Mouse (Mus musculus): ENCODE measurements around the gene B4galt1.

Gene B4galt1

DNA sequence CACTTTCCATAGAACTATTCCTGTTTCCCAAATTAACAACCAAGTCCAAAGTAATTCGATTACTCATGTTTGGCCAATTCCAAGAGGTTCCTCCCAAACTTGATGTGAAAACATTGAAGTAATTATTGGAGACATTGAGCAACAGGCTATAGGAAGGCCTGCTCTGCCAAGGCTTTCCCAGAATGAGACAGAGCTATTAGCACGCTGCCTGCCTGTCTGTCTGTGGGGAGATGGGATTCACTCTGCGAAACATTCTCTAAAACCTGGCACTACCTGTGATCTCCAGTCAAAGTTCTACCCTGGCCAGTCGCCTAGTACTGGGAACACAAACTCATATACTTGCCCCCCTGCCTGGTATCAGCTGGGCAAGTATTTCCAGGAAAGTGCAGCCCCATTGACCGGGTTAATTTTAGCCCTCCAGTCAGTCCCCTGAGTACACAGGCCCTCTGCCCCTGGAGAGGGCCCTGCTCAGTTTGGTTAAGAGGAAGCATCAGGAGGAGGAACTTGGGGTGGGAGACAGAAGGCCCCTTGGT is 1.5 kb downstream of the B4galt1 start:
- CTCF ChIA-PET = no interaction called here

DNA sequence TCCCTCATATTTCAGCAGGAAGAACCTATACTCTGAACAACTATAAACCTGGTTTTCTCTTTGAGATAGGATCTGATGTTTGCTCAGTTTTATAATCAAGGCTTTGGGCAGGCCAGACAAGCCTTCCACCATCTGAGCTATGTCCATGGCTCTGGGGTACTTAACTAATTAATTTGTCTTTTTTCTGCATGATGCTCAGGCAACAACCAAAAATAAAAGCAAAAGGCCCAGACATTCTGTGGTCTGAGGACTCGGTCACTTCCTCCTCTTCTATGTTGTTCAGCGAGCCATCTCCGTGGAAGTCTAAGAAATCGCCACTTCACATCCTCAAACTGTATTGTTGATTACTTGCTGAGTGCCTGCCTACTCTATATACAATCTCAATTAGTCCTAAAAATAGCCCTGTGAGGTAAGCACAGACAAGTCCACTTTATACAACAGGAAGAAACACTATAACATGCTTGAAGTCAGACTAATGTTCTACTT is 2.0 kb downstream of the B4galt1 start:
- ChIA-PET CTCF (no interaction called here), POLR2A (interaction anchor here in 3 of 4 experiments (0.7 to 2.2 kb wide), 10 partner anchors 12 to 412 kb away, joined by 3 to 6 read pairs (median 3); no protein-coding TSS in a partner anchor)

More for the DNA sequence above, 1.5 kb downstream of the B4galt1 start:
- POLR2A ChIA-PET = interaction anchor here in 3 of 4 experiments (0.7 to 2.2 kb wide), 13 partner anchors 13 to 411 kb away, joined by 3 to 6 read pairs (median 3); partner anchors contain the start of genes Bag1 (in 1 of the 3) and Chmp5 (in 1 of the 3)

DNA sequence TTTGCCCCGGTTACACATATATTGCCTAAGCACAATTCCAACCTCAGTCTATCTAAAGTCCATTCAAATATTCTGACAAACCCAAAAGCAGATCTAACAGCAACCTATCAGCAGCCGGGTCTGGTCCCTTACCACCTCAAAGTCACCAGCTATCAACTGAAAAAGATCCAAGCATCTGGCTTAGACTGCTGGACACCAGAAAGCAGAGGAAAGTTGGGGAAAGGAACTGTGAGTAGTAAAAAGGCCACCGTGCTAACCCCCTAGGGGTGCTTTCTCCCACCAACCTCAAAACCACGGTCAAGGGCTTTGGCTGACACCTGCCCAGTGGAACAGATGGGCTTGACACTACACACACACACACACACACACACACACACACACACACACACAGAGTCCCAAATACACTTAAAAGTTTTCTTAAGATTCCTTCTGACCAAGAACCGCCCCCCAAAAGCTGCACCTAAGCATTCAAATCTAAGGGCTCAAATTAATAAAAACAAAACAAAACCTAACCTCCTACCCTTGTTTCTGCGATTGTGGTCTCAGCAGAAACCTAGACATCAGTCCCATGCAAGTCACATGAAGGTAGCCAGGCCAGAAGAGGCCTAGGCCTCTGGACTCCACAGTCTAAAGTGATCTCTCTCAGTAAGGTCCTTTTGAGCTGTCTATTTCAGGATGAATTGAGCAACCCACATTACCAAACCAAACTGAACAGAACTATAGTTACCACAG is 2.6 kb downstream of the B4galt1 start:
- ChIA-PET POLR2A (interaction anchor here in 3 of 4 experiments (0.7 to 2.2 kb wide), 10 partner anchors 22 to 412 kb away, joined by 3 to 6 read pairs (median 3); no protein-coding TSS in a partner anchor), CTCF (interaction anchor here in 1 of 4 experiments (0.6 kb wide), 1 partner anchor 59 kb away, joined by 4 read pairs; no protein-coding TSS in a partner anchor)

DNA sequence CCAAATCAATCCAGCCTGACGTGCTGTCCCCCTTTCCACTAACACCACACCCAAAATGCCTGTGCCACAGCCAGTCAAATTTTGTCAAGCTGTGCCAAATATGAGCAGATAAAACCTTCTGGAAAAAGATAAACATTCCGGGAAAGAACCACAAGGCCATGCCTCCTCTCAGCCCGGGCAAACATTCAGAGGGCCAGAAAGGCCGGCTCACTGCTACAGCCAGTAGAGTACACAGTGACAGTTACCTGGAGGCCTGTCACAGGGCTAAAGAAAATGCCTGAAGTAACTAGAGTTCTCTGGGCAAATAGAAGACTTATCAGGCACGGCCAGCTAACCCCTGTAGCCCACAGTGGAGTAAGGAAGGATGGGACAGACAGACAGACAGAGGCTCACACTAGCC is 3.2 kb downstream of the B4galt1 start:
- ChIA-PET POLR2A (interaction anchor here in 1 of 4 experiments (0.7 kb wide), 1 partner anchor 46 kb away, joined by 3 read pairs; no protein-coding TSS in a partner anchor), CTCF (no interaction called here)

DNA sequence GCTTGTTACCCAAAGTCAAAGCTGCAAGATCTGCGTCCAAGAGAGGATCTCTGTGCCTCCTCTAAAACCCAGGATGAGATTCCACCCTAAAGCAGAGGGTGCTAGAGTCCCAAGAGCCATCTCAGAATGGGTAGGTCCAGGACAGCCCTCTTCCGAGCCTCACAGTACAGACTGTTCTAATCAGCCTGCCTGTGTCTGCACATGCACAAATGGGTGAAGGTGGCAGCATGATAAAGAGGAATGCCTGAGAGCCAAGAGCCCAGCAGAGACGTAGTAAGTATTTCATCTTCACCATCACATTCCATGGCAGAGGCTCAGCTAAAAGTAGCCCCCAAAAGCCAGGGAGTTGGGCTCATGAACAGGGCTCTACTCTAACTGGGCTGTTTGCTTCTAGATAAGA is 4.3 kb downstream of the B4galt1 start:
- POLR2A ChIA-PET = interaction anchor here in 2 of 4 experiments (1.2 to 1.4 kb wide), 2 partner anchors 12 to 26 kb away, joined by 3 to 4 read pairs; no protein-coding TSS in a partner anchor
- CTCF ChIA-PET = no interaction called here

DNA sequence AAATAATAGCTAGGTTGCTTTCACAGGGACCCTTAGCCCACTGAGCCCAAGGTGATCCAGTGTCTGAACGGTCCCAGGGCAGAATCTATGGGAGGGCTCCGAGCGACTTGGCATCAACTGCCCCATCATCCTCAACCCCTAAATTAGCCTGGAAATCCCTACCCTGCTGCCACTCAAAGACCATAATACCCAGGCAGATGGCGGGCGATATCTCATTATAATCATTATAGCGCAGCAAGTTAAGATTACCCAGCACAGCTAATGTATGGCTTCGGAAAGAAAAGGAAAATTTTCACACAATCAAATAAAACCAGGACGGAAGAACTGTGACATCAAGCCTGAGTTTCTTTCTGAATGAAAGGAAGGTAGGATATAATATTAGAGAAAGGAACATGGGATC is 5.6 kb downstream of the B4galt1 start:
- ChIA-PET CTCF (no interaction called here), POLR2A (interaction anchor here in 1 of 4 experiments (0.8 to 1.1 kb wide), 2 partner anchors 14 to 92 kb away, joined by 3 read pairs; no protein-coding TSS in a partner anchor)

DNA sequence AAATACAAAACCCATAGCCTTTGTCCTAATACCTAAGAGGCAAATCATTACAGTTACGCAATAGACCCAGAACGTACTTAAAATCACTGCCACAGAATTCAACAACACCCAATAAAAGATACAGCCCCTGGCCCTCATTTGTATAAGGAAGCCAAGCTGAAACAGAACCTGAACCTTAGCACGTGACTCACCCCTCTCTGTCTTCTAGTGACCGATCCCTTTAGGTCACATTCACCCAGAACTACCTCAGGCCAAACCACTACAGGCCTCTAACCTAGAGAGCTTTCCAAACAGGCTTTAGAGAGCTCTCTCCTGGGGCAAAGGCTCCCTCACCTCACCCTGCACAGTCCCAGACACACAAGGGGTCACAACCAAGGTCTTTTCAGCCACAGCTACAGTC is 6.6 kb downstream of the B4galt1 start:
- ChIA-PET CTCF (no interaction called here), POLR2A (interaction anchor here in 3 of 4 experiments (0.6 to 1.5 kb wide), 7 partner anchors 9 to 428 kb away, joined by 3 to 7 read pairs (median 3); partner anchors contain the start of gene Ubap2 (in 1 of the 3))

DNA sequence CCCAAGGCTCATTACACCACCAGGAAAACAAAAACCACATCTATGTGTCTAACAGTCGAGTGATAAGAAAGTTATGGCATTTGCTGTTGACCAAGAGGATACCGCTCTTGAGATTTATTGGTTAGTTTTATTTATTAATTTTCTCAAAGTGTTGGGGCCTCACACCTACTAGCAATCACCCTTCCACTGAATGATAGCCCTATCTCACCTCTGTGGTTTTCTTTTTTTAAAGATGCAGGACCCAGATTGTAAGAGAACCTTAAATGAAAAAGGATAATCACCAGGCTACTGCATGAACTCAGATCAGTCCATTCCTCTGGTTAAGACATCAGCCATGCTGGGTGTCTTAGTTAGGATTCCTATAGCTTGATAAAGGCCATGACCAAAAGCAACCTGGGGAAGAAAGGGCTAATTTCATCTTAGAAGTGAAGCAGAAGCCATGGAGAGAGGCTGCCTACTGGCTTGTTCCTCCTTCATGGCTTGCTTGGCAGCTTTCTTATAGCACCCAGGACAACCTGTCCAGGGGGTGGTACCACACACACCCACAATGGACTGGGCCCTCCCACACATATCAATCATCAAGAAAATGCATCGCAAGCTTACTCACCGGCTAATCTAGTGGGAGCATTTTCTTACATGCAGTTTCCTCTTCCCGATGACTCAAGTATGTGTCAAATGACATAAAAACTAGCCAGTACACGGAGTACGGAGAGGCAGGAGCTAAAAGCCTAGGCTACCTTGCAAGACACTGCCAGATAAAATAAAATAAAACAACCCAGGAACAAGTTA is 7.5 kb downstream of the B4galt1 start:
- CTCF ChIA-PET = no interaction called here

DNA sequence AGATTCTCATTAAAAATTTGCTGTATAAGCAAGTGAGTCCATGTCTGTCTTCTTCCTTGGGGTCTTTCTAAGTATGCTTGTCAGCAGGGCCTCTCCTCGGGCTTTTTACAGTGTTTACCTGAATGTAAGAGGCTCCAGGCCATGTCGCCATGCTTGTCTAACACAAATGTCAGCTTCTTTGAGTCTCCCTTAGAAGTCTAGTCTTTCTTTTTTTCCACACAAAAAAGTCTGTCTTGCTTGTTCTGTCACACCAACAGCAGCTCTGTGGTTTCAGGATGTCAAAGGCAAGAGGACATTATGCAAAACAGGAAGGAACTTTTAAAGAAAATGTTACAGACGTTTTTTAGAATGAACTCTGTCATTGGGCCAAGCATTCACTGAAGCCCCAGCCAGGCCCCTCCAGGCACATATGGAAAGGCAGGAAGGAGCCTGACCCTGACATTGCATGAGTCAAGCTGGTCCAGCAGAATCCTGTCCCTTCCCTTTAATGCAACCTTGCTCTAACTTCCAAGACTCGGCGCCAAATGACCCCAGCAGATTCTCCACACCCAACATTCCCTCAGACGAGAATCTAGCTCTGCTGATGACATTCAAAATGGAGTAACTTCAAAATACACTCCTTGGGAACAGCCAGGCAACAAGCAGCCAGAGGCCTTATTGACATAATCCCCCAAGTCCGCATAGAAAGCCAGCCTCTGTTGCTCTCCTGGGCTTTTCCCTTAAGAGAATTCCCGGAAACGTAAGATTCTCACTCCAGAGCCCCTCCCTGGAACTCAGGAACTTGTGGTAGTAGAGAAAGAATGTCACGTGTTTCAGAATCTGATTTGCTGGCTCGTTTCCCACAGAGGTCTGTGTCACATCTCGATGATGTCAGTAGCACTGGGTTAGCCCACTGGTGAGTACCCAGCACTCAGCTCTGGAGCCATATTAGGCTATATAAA is 8.7 kb downstream of the B4galt1 start:
- CTCF ChIA-PET = no interaction called here

More for the DNA sequence above, 7.5 kb downstream of the B4galt1 start:
- POLR2A ChIA-PET = interaction anchor here in 3 of 4 experiments (0.5 to 2.3 kb wide), 10 partner anchors 8 to 429 kb away, joined by 3 to 16 read pairs (median 4); partner anchors contain the start of genes B4galt1 (in 1 of the 3), Bag1 (in 1 of the 3), Chmp5 (in 1 of the 3) and Ubap2 (in 1 of the 3)

DNA sequence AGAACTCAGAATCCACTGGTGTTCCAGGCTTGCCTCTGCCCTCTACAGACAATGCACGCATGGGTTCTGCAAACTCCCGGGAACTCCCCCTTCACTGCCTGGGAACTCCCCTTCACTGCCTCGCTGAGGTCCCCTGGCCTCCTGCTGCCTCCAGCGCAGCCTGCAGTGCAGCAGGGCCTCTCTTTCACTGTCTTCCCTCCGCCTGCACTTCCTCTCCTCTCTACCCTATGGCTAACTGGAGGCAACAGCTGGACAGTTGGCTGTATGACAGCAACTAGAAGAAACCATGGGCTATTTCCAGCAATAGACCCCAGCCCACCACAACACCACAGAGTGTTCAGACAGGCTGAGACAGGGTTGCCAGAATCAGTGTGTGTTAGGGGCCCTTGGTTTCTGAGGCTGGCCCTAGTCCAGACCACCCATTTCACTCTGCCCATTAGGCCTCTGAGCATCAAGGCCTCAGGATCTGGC is 9.5 kb downstream of the B4galt1 start:
- ChIA-PET CTCF (no interaction called here), POLR2A (interaction anchor here in 2 of 4 experiments (0.8 to 2.5 kb wide), 11 partner anchors 9 to 104 kb away, joined by 3 to 22 read pairs (median 3); partner anchors contain the start of genes B4galt1 (in 2 of the 2), Bag1 (in 1 of the 2) and Chmp5 (in 1 of the 2))

More for the DNA sequence above, 8.7 kb downstream of the B4galt1 start:
- POLR2A ChIA-PET = interaction anchor here in 3 of 4 experiments (0.6 to 2.5 kb wide), 9 partner anchors 9 to 103 kb away, joined by 3 to 22 read pairs (median 4); partner anchors contain the start of genes B4galt1 (in 3 of the 3), Bag1 (in 1 of the 3) and Chmp5 (in 1 of the 3)

DNA sequence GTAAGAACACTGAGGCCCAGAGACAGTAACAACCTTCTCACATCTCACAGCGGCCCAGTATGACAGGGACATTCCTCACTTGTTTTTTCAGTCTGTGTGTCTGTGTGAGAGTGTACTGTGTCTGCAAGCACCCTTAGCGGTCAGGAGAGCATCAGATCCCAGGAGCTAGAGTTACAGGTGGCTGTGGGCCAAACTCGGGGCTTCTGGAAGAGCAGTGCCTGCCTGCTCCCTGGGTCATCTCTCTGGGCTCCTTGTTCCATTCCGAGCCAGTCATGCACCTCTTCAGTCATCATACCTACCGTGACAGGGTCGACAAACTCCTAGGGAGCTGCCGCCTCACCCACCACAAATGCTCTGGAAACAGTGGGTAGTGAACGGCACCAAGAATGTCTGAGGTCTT is 10.1 kb downstream of the B4galt1 start:
- POLR2A ChIA-PET = interaction anchor here in 2 of 4 experiments (0.8 to 2.5 kb wide), 8 partner anchors 10 to 69 kb away, joined by 3 to 22 read pairs (median 3); partner anchors contain the start of gene B4galt1 (in 2 of the 2)
- CTCF ChIA-PET = no interaction called here

DNA sequence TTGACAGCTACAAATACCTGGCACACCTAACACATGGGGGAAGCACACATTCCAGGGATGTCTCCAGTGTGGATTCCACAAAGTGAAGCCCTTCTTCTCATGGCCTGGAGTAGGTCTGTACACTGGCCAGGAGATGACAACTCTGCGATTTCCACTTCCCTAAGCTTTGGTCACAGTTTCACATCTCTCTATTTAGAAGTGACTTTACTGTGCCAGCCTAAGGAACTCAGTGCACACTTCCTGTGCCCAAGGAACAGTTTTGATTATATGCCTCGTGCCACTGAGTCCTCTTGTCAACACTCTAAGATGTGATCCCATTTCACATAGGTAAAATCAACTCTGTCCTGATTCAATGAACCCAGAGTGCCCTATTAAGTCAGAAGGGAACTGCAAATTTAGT is 13.4 kb downstream of the B4galt1 start:
- ChIA-PET CTCF (interaction anchor here in 1 of 4 experiments (0.5 kb wide), 1 partner anchor 59 kb away, joined by 3 read pairs; no protein-coding TSS in a partner anchor), POLR2A (interaction anchor here in 2 of 4 experiments (1.3 to 3.4 kb wide), 4 partner anchors 11 to 34 kb away, joined by 3 to 16 read pairs (median 6); partner anchors contain the start of gene B4galt1 (in 1 of the 2))

DNA sequence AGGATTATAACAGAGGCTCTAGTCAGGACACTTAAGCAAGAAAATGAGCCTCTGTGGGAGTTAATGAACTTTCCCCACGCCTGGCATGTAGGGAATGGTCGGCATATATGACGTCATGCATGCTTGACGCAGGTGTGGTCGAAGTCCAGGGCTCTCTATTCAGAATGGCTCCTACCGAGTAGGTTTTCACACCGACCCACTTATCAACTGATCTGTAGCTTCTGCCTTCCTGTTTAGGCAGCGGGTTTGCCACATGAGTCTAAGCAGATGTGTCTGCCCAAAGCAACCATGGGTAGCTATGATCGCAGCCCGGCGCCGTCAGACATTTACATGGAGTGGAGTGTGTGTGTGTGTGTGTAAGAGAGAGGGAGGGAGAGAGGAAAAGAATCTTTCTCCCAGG is 14.6 kb downstream of the B4galt1 start:
- CTCF ChIA-PET = interaction anchor here in 1 of 4 experiments (0.6 kb wide), 1 partner anchor 12 kb away, joined by 3 read pairs; no protein-coding TSS in a partner anchor
- POLR2A ChIA-PET = interaction anchor here in 3 of 4 experiments (0.7 to 3.4 kb wide), 18 partner anchors 8 to 229 kb away, joined by 3 to 16 read pairs (median 3); partner anchors contain the start of gene B4galt1 (in 3 of the 3)

DNA sequence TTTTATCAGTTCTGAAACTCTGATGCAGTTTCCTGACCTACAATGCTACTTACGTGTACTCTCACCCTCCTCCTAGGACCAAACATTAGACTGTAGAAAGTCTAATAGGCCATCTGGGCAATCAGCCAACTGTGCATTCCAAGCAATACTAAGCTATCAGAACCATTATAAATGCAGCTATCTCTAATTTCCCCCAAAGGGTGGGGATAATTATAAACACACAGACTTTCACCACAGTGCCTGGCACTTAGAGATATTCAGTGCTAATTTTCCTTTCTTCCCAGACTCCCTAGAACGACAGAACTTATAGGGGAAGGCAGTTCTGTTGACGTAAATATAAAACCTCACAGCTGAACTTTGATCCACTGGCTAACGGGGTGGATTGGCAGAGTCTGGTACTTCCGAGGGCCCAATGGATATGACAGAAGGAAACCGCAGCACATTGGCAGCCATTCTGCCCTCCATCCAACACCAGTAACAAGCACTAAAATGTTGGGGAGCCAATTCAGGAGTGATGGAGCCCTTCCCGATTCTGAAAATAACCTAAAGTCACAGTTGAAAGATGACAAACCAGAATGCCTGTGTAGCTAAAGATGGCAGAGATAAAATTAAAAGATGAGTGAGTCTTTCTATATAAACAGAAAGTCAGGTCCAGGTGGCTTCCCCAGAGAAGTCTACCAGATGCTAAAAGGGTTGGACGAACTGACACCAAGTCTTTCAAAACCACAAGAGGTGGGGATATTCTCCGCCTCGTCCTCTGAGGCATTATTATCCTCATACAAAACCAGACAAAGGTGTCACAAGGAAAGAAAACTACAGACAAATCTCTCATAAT is 16.1 kb downstream of the B4galt1 start:
- POLR2A ChIA-PET = interaction anchor here in 3 of 4 experiments (0.6 to 3.5 kb wide), 11 partner anchors 9 to 71 kb away, joined by 3 to 20 read pairs (median 4); partner anchors contain the start of gene B4galt1 (in 2 of the 3)

DNA sequence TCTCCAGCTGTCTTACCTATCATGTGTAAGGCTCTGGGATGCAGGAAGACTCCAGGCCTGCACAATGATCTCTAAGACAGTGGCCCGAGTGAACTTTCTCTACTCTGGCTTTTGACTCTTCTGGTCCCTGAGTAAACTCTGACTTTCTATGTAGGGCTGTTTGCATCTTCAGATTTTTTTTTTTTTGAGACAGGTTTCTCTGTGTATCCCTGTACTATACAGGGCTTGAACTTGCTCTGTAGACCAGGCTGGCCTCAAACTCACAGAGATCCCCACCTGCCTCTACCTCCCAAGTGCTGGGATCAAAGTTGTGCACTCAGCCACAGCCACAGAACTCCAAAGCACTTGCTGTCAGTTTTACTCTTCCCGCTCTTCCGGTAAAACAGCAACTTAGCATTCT is 16.8 kb downstream of the B4galt1 start:
- ChIA-PET CTCF (no interaction called here), POLR2A (interaction anchor here in 2 of 4 experiments (1.0 to 3.5 kb wide), 10 partner anchors 8 to 18 kb away, joined by 3 to 20 read pairs (median 4); partner anchors contain the start of gene B4galt1 (in 2 of the 2))

More for the DNA sequence above, 16.1 kb downstream of the B4galt1 start:
- CTCF ChIA-PET = no interaction called here

DNA sequence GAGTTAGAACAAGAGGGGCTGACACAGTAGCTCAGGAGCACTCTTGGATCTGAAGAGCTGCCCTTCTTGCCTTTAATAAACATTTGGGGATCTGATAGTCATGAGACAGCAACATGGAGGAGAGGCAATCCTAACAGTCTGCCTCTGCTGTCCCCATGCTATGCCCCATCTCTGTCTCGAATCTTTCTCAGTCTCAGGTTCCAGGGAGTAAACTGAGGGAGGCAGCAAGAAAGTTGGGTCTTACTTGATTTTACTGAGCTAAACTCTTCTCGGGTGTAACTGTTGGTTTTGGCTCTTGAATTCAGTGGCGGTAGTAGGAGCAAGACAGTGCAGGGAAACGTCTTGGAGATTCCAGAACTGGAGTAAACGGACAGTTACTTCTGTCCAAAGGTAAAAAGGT is 18.9 kb downstream of the B4galt1 start:
- ChIA-PET CTCF (no interaction called here), POLR2A (interaction anchor here in 2 of 4 experiments (0.7 to 3.5 kb wide), 9 partner anchors 10 to 72 kb away, joined by 3 to 20 read pairs (median 3); partner anchors contain the start of gene B4galt1 (in 2 of the 2))
